Mouse (Mus musculus) liver, embryonic 15.5 days (tissue): ENCODE data around the gene Tmod1. TPM values are rescaled to one million over a fixed set of nuclear protein-coding genes. Genes with fewer than 3 reads are reported as not detected.

Experiments used
- ATAC-seq: fragments of 200-750 bp; cut with Nextera tagmentation; 2 replicates; pipeline ENCODE4 v1.8.0; 2017; ENCODE audit warnings: moderate number of reproducible peaks, mild to moderate bottlenecking, moderate library complexity; ENCODE audit not compliant: insufficient read depth
- H3K27ac ChIP-seq: fragments of 300-500 bp; sonication (generic); replicated peaks from 2 replicates; pipeline ENCODE4 v1.5.1; 2015; ENCODE audit warnings: mild to moderate bottlenecking, inconsistent platforms
- H3K27me3 ChIP-seq: fragments of 300-500 bp; sonication (generic); 2 replicates; pipeline ENCODE4 v1.6.1; 2015; ENCODE audit warnings: mild to moderate bottlenecking, inconsistent platforms
- H3K36me3 ChIP-seq: fragments of 300-500 bp; sonication (generic); replicated peaks from 2 replicates; pipeline ENCODE4 v1.6.1; 2015; ENCODE audit warnings: moderate library complexity, mild to moderate bottlenecking, inconsistent platforms
- H3K4me1 ChIP-seq: fragments of 300-500 bp; sonication (generic); replicated peaks from 2 replicates; pipeline ENCODE4 v1.6.1; 2015; ENCODE audit warnings: inconsistent platforms
- H3K4me2 ChIP-seq: fragments of 300-500 bp; sonication (generic); 2 replicates; pipeline ENCODE4 v1.6.1; 2015; ENCODE audit warnings: moderate library complexity, mild to moderate bottlenecking, inconsistent platforms
- H3K4me3 ChIP-seq: fragments of 300-500 bp; sonication (generic); replicated peaks from 2 replicates; pipeline ENCODE4 v1.5.1; 2015; ENCODE audit warnings: mild to moderate bottlenecking, inconsistent platforms
- H3K9ac ChIP-seq: fragments of 300-500 bp; sonication (generic); 2 replicates; pipeline ENCODE4 v1.6.1; 2015; ENCODE audit warnings: moderate library complexity, mild to moderate bottlenecking, inconsistent platforms
- H3K9me3 ChIP-seq: fragments of 300-500 bp; sonication (generic); replicated peaks from 2 replicates; pipeline ENCODE4 v1.6.1; 2016; ENCODE audit warnings: inconsistent platforms
- WGBS: fragments of 180-500 bp; shearing (Covaris S2); methylation state at CpG from one replicate; pipeline ENCODE4 v1.1.7; 2015; ENCODE audit warnings: mixed read lengths; ENCODE audit not compliant: insufficient replicate concordance; 5-methylcytosine and 5-hydroxymethylcytosine counted together
- polyA plus RNA-seq: library from polyadenylated mRNA; unstranded; fragments of >200 nt; fragmentation: Nextera tagmentation; extraction: Ambion mirVana; gene quantifications from 2 replicates; pipeline ENCODE4 v1.2.1, GENCODE M21; 2015

The Tmod1 gene
- polyA plus RNA-seq, 1 experiment from 2014 or later, result 49.7 TPM

- no peak for ATAC-seq
- 66% methylated on average over 3 of the region's 3 CpGs for WGBS
- Histone ChIP-seq H3K4me2 (no peak overlapping the region), H3K4me1 (no peaks in the 10 kb centered on the region), H3K9ac (no peak overlapping the region), H3K27me3 (no peaks in the 10 kb centered on the region), H3K4me3 (no peak overlapping the region), H3K9me3 (no peaks in the 10 kb centered on the region), H3K27ac (no peak overlapping the region), H3K36me3 (peaks cover 88% of the 10 kb centered on the region)
These were observed 36.9 kb downstream of the Tmod1 start for GRCm38 (mm10) chr4:46075664-46076063.

DNA sequence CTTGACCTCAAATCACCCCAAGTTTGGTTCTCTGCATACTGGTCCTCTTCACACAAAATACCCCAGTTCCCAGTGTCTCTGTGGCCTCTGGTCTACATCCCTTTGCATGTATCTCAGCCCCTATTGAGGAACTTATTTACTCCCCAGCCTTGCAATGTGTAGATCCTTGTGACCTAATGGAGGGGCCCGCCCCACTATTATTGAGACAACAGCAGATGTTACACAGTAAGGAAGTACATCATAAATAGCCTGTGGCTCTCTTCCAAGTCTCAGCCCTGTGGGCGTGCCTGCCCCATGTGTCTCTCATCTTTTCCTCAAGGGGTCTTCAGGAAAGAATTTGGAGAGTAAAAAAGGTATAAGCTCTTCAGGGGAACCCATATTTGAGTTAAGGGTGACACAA is 38.2 kb downstream of the Tmod1 start:
- no peak for ATAC-seq
- Histone ChIP-seq H3K4me1 (no peaks in the 10 kb centered on the region), H3K9me3 (no peaks in the 10 kb centered on the region), H3K36me3 (peaks cover 87% of the 10 kb centered on the region), H3K9ac (no peak overlapping the region), H3K4me2 (no peak overlapping the region), H3K27me3 (no peaks in the 10 kb centered on the region), H3K4me3 (no peak overlapping the region), H3K27ac (no peak overlapping the region)
- 70% methylated on average over 2 of the region's 2 CpGs for WGBS

GRCm38 (mm10) chr4:46080261-46080660 is 41.5 kb downstream of the Tmod1 start:
- Histone ChIP-seq H3K27ac (no peak overlapping the region), H3K9ac (no peak overlapping the region), H3K4me3 (no peak overlapping the region), H3K36me3 (peaks cover 92% of the 10 kb centered on the region), H3K4me1 (no peaks in the 10 kb centered on the region), H3K27me3 (no peaks in the 10 kb centered on the region), H3K4me2 (no peak overlapping the region), H3K9me3 (no peaks in the 10 kb centered on the region)
- 85% methylated on average over 4 of the region's 4 CpGs for WGBS
- no peak for ATAC-seq

DNA sequence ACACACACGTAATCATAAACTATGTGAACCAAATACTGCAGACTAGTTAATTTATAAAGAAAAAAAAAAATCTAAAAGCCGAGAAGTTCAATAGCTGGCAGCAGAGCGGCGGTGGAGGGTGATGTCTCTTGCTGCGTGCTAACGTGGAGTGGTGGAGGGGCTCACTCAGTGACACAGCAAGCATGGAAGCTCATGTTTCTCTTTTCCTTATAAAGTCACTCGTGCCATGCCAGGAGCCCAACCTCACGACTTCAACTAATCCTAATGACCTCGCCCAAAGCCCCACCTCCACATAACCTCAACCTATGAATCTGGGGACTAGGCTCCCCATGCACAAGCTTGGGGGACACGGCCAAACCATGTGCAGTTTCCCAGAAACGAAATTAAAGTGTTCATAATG is 43.8 kb downstream of the Tmod1 start:
- H3K27ac ChIP-seq, result no peak overlapping the region
- WGBS, result 79% methylated on average over 11 of the region's 11 CpGs
- peaks cover 99% of the 10 kb centered on the region for H3K36me3 ChIP-seq

DNA sequence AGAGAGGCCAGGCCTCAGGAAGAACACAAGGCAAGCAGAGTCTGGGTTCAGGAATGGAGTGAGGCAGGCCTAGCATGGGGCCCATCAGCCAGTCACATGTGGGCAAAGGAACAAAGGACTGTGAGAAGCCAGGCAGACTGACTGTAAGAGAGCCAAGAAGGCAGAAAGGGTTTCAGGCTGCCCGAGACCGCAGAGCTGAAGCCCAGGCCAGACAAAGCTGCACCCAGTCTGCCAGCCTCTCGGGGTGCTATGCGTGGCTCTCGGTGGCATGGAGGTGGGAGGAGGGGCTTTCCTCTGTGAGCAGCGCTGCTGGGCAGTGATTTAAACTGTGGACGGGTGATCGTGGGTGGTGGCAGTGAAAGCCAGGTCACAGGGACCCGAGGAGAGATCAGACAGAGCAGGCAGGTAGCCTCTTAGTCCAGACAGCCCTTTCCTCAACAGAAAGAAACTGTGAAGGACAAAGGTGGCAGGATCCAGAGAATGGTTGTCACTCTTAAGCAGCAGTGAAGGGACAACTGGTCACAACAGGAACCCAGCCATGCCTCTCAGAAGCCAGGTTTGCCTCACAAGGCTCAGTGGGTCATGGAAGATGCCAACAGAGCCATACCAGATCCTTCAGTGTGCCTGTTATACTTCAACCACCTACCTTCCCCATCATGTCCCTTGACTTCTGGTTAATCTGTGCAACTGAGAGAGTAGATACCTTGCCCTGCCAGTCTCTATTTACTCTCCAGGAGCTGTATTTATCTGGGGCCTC is 45.9 kb downstream of the Tmod1 start:
- no peaks in the 10 kb centered on the region for H3K4me1 ChIP-seq
- no peak overlapping the region for H3K4me2 ChIP-seq
- H3K27me3 ChIP-seq, result no peaks in the 10 kb centered on the region
- WGBS, result 81% methylated on average over 9 of the region's 9 CpGs
- H3K9ac ChIP-seq, result no peak overlapping the region
- peaks cover 99% of the 10 kb centered on the region for H3K36me3 ChIP-seq
- no peak overlapping the region for H3K4me3 ChIP-seq
- no peak overlapping the region for H3K27ac ChIP-seq
- no peak for ATAC-seq
- H3K9me3 ChIP-seq, result no peaks in the 10 kb centered on the region

More for the DNA sequence above, 43.8 kb downstream of the Tmod1 start:
- Histone ChIP-seq H3K4me1 (no peaks in the 10 kb centered on the region), H3K9me3 (no peaks in the 10 kb centered on the region), H3K4me2 (no peak overlapping the region), H3K4me3 (no peak overlapping the region), H3K9ac (no peak overlapping the region), H3K27me3 (no peaks in the 10 kb centered on the region)
- no peak for ATAC-seq

- Histone ChIP-seq H3K4me1 (no peaks in the 10 kb centered on the region), H3K27me3 (no peaks in the 10 kb centered on the region), H3K4me3 (no peak overlapping the region), H3K9me3 (no peaks in the 10 kb centered on the region), H3K27ac (no peak overlapping the region), H3K9ac (no peak overlapping the region), H3K4me2 (no peak overlapping the region), H3K36me3 (peaks cover 99% of the 10 kb centered on the region)
- WGBS, result 84% methylated on average over 9 of the region's 9 CpGs
- ATAC-seq, result no peak
These were observed 46.6 kb downstream of the Tmod1 start for GRCm38 (mm10) chr4:46085223-46085811.

DNA sequence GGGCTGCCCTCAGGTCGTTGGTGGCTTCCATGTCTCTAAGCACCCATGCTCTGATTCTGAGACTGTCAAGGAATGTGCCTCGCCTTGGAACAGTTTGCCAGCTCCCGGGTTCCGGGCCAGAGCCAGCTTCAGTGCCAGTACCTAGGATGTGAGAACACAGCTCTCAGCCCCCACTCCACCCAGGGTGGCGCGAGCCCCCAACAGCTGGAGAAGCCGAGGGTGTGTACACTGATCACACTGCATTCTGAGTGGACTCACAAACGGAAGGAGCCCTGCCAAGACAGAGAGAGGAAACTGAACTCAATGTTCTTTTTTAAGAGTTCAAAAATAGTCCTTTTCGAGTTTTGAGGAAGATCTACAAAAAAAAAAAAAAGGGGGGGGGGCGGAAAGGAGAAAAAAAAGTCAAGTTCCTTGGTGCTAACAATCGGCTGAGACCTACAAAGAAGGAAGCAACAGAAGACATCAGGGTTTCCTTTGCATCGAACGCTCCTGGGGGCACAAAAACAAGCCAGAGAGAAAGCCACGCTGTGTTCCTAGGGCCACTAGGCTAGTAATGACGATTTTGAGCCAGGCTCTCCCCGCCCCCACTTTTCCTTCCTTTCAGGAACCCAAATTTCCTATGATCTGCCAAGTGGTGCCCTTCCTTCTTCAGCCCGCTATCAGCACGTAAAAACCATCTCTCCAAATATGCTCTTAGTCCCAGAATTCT is 48.1 kb downstream of the Tmod1 start:
- Histone ChIP-seq H3K9ac (no peak overlapping the region), H3K4me1 (no peaks in the 10 kb centered on the region), H3K9me3 (no peaks in the 10 kb centered on the region), H3K27ac (no peak overlapping the region), H3K4me2 (no peak overlapping the region; the same call in 1 of the 2 replicates), H3K27me3 (no peaks in the 10 kb centered on the region), H3K36me3 (peaks cover 100% of the 10 kb centered on the region), H3K4me3 (no peak overlapping the region)
- no peak for ATAC-seq
- 52% methylated on average over 17 of the region's 18 CpGs for whole genome bisulfite sequencing

DNA sequence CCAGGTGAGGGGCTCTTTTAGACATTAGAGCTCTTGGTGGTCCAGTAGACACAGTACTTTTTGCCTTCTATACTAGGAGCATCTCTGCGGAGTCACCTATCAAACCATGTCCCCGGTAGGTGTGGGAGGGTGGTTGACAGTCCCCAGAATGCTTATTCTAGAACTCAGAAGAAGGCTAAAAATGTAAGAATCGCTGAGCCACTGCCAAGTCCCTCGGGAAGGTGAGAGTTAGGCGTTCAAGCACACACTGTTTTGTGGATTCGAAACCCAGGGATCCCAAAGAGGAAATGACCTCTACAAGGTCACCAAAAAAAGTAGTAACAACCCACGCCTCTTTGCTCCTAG is 48.7 kb downstream of the Tmod1 start:
- Histone ChIP-seq H3K36me3 (peaks cover 100% of the 10 kb centered on the region), H3K27ac (no peak overlapping the region), H3K27me3 (no peaks in the 10 kb centered on the region), H3K4me3 (no peak overlapping the region), H3K9me3 (no peaks in the 10 kb centered on the region), H3K4me1 (no peaks in the 10 kb centered on the region), H3K9ac (no peak overlapping the region), H3K4me2 (no peak overlapping the region; the same call in 1 of the 2 replicates)
- 71% methylated on average over 7 of the region's 7 CpGs for WGBS
- ATAC-seq, result no peak

- H3K27ac ChIP-seq, result no peak overlapping the region
- no peak for ATAC-seq
- no peaks in the 10 kb centered on the region for H3K9me3 ChIP-seq
- H3K27me3 ChIP-seq, result no peaks in the 10 kb centered on the region
- no peak overlapping the region for H3K4me2 ChIP-seq
- no peak overlapping the region for H3K9ac ChIP-seq
- peaks cover 100% of the 10 kb centered on the region for H3K36me3 ChIP-seq
- WGBS, result 61% methylated on average over 5 of the region's 5 CpGs
- no peak overlapping the region for H3K4me3 ChIP-seq
- no peaks in the 10 kb centered on the region for H3K4me1 ChIP-seq
These were observed 49.1 kb downstream of the Tmod1 start for GRCm38 (mm10) chr4:46087852-46088251.

- Histone ChIP-seq H3K4me1 (no peaks in the 10 kb centered on the region), H3K27ac (no peak overlapping the region), H3K36me3 (peaks cover 100% of the 10 kb centered on the region), H3K4me3 (no peak overlapping the region), H3K27me3 (no peaks in the 10 kb centered on the region), H3K4me2 (no peak overlapping the region), H3K9me3 (no peaks in the 10 kb centered on the region), H3K9ac (no peak overlapping the region)
- ATAC-seq, result no peak
- 90% methylated on average over 14 of the region's 14 CpGs for WGBS
These were observed 50.9 kb downstream of the Tmod1 start for GRCm38 (mm10) chr4:46089524-46090125.

- Histone ChIP-seq H3K9ac (no peak overlapping the region), H3K9me3 (no peaks in the 10 kb centered on the region), H3K27me3 (no peaks in the 10 kb centered on the region), H3K36me3 (peaks cover 100% of the 10 kb centered on the region), H3K4me1 (no peaks in the 10 kb centered on the region), H3K4me2 (no peak overlapping the region), H3K4me3 (no peak overlapping the region), H3K27ac (no peak overlapping the region)
- WGBS, result 89% methylated on average over 5 of the region's 5 CpGs
- ATAC-seq, result no peak
These were observed 53.8 kb downstream of the Tmod1 start for GRCm38 (mm10) chr4:46092429-46093076.
